Mouse (Mus musculus): Measurements from ENCODE around the gene Dnajb5.

GRCm38 (mm10) chr4:42957979-42958378 lies 8.4 kb downstream of the Dnajb5 start:
- TF ChIP-seq CTCF (IDR thresholded peaks at IDR 0.05; ENCODE audit: control insufficient read depth, insufficient read depth, insufficient replicate concordance, low read depth, low read length) (no peak), POLR2A (IDR thresholded peaks at IDR 0.05; ENCODE audit: control insufficient read depth, low read depth, low read length) (no peak)

Data from testis, adult 2 months (tissue).